Mouse (Mus musculus) kidney, adult 11 months (tissue): ENCODE measurements around the gene Sap30.
"Not testable (repeated sequence)": the region's sequence is repeated elsewhere in the genome, so short reads cannot be mapped to it uniquely, and the experiment has no call there.

Experiments
- DNase-seq: peaks from one replicate; pipeline ENCODE4 v3.0.0; 2022

Sap30 gene

GRCm38 (mm10) chr8:57491873-57492272 lies 4.2 kb upstream of the Sap30 start:
- DNase-seq = no peak

- peak; percentile 65 for DNase-seq
These were observed 2.2 kb upstream of the Sap30 start for GRCm38 (mm10) chr8:57489896-57490295.

GRCm38 (mm10) chr8:57489366-57489765 lies 1.7 kb upstream of the Sap30 start:
- no peak for DNase-seq

GRCm38 (mm10) chr8:57488312-57488765 lies 679 bp upstream of the Sap30 start:
- peak; percentile 81 for DNase-seq

- peak; percentile 41 for DNase-seq
These were observed 894 bp downstream of the Sap30 start for GRCm38 (mm10) chr8:57486491-57487440.

- no peak for DNase-seq
These were observed 7.1 kb downstream of the Sap30 start for GRCm38 (mm10) chr8:57480606-57481005.

- no peak for DNase-seq
These were observed 8.0 kb downstream of the Sap30 start for GRCm38 (mm10) chr8:57479700-57480099.

GRCm38 (mm10) chr8:57478406-57478805 lies 9.3 kb downstream of the Sap30 start:
- no peak for DNase-seq

GRCm38 (mm10) chr8:57473751-57474150 lies 13.9 kb downstream of the Sap30 start:
- DNase-seq = peak; percentile 44

GRCm38 (mm10) chr8:57470863-57471262 lies 16.8 kb downstream of the Sap30 start:
- no peak for DNase-seq

GRCm38 (mm10) chr8:57468624-57469023 lies 19.0 kb downstream of the Sap30 start:
- peak; percentile 75 for DNase-seq

GRCm38 (mm10) chr8:57463757-57464156 lies 23.9 kb downstream of the Sap30 start:
- DNase-seq = peak; percentile 11

GRCm38 (mm10) chr8:57462839-57463238 lies 24.8 kb downstream of the Sap30 start:
- DNase-seq = no peak

GRCm38 (mm10) chr8:57457942-57458341 lies 29.7 kb downstream of the Sap30 start:
- peak; percentile 12 for DNase-seq

GRCm38 (mm10) chr8:57457152-57457551 lies 30.5 kb downstream of the Sap30 start:
- DNase-seq = no peak

- DNase-seq = no peak
These were observed 31.9 kb downstream of the Sap30 start, which contains the start of gene Scrg1 for GRCm38 (mm10) chr8:57455765-57456164. Gene Scrg1 (plus strand): TSS chr8:57455923.

- DNase-seq = peak; percentile 9
These were observed 34.3 kb downstream of the Sap30 start for GRCm38 (mm10) chr8:57453361-57453760.

GRCm38 (mm10) chr8:57451896-57452295 lies 35.8 kb downstream of the Sap30 start:
- peak; percentile 59 for DNase-seq

GRCm38 (mm10) chr8:57450726-57451125 lies 36.9 kb downstream of the Sap30 start:
- DNase-seq = peak; percentile 37

GRCm38 (mm10) chr8:57445901-57446300 lies 41.8 kb downstream of the Sap30 start:
- DNase-seq = not testable (repeated sequence)

- DNase-seq = no peak
These were observed 44.4 kb downstream of the Sap30 start for GRCm38 (mm10) chr8:57443289-57443688.

- no peak for DNase-seq
These were observed 46.1 kb downstream of the Sap30 start for GRCm38 (mm10) chr8:57441556-57441955.

GRCm38 (mm10) chr8:57441131-57441530 lies 46.5 kb downstream of the Sap30 start:
- DNase-seq = no peak

- DNase-seq = no peak
These were observed 51.2 kb downstream of the Sap30 start for GRCm38 (mm10) chr8:57436437-57436796.
